Mouse (Mus musculus): Measurements from ENCODE around the gene Rpl39.

DNA sequence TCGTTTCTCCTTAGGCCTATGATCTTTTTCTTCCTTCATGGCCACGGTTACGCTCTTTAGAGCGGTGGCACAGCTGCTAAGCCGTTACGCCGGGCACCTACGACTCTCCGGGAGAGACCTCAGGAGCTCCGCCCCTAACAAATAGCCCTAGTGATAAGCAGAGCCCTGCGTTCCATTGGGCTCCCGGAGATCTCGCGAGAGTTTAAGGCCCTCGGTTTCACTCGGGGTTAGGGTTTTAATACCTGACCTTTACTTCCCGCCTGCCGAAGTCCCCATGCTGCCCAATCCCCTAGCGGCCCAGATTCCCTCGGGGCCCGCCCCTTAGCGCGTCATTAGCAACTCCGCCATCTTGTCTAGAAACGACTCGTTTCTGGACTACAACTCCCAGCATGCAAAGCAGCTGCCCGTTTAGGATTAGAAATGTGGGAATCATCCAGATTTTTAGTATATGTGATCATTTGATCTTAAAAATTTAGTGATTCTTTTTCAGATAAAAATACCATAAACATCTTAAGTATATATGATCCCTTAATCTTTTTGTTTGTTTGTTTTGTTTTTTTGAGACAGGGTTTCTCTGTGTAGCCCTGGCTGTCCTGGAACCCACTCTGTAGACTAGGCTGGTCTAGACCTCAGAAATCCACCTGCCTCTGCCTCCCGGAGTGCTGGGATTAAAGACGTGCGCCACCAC is 25.1 kb upstream of the Rpl39 start, which contains the start of gene Upf3b:
- TF ChIP-seq POLR2A (IDR thresholded peaks at IDR 0.05; ENCODE audit: borderline replicate concordance, insufficient read depth, low read length) (peak; percentile 68; the same call in 1 of the 2 replicates), CTCF (IDR thresholded peaks at IDR 0.05; ENCODE audit: borderline replicate concordance, insufficient read depth, low read depth, low read length) (no peak)
